Mouse (Mus musculus) adrenal gland (tissue): ENCODE measurements around the gene Ccdc114.

Experiments used
- intact Hi-C: fragments of 180-260 bp; cut with DNase I; formaldehyde crosslinking; loops from one replicate; pipeline ENCODE4 v1.15.1; 2025

Gene Ccdc114

GRCm38 (mm10) chr7:45974512-45974911 is 50.6 kb downstream of the Ccdc114 start:
- intact Hi-C loops = no loop called here

DNA sequence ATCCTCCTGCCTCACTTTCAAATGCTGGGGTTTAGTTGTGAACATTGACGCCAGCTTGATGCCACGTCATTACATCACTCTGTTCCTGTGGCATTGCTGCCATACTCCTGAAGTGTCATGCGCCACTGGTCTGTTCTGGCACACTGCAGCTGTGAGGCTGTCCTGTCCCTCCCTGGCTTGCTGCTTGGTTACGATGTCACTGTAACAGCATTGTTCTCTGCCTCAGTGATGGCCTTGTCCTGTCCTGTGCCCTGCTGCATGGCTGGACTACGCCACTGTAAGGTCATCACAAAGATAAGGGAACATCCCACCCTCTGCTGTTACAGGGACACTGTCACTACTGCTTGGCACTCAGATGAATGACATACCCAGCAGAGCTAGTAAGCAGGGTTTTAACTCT is 57.7 kb downstream of the Ccdc114 start:
- intact Hi-C loops = no loop called here

DNA sequence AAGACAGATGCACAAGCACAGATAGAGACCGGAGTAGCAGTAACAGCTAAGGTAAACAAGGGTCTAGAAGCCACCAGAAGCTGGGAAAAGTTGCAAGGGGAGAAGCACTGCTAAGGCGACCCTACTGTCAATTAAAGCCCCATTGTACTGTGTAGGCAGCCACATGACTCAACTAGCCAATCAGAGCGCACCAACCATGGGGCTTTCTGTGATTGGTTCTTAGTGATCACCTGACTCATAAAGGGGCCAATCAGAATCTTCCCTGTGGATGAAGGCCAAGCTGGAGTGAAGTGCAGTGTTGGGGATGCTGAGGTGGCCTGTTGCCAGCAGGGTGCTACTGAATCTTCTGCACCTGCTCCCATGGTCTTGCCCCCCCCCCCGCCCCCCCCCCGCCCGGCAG is 63.0 kb downstream of the Ccdc114 start:
- intact Hi-C loops = no loop called here

GRCm38 (mm10) chr7:45988344-45988743 is 64.5 kb downstream of the Ccdc114 start:
- intact Hi-C loops = no loop called here

GRCm38 (mm10) chr7:45992470-45992869 is 68.6 kb downstream of the Ccdc114 start:
- intact Hi-C loops = no loop called here
